In the genomic region with DNA sequence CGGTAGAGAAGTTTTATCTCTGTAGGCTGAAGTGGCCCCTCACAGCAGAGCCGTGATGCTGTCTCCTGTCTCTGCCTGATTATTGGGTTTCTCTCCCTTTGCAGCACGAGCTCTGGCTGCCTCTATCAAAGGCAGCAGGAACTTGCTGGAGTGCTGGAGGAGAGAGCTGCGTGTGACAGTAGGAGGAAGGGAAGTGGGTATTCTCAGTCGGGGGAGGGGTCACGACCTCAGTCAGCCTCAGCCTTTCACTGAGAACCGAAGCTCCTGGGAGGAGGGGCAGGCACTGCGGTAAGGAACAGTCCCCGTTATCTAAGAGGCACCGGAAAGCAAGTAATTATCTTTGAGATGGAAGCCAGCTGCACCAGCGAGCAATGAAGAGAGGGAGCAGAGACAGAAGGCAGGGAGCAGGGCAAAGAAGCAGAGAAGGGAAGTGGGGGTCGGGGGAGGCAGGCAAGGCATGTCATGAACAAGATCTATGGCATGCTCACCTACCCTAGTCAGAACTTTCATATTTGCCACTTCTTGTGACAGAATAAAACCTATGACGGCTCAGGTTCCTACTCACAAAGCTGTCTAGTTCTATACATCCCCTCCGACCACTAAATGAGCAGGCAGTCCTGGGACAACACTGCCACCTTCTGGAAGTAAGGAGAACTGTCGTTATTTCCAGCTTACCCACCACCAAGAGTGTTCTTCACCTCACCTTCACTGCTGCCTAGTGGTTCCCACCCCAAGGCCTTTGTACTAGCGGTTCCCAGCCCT, we compare ENCODE assay signal across 8 mouse cellular contexts.
A peak's percentile ranks its signal among the peaks of the same experiment; 100 is the strongest.
DNase-seq lines count a peak whose midpoint lies in the region; ATAC-seq lines count a peak whose summit lies in the region.

No protein-coding gene starts in this region.

- peak; percentile 66; the same call in 1 of the 2 replicates for ATAC-seq in cerebellum, adult (ENCODE audit: insufficient number of reproducible peaks, low FRiP score, low TSS enrichment)
- ATAC-seq in embryonic facial prominence, embryonic 14.5 days (ENCODE audit: low read depth): peak; percentile 67
- ATAC-seq in midbrain, embryonic 13.5 days: peak; percentile 83
- ATAC-seq in stomach, embryonic 16.5 days (ENCODE audit: insufficient read depth, low FRiP score): peak; percentile 54

- H3K27me3 ChIP-seq in embryonic facial prominence, embryonic 14.5 days (replicated peaks; ENCODE audit: control insufficient read depth, insufficient read depth, low read length): no peaks in the 10 kb centered on the region
- 0 out of 2 replicates have a peak, but pooled peaks cover 4% of the 10 kb centered on the region for H3K27me3 ChIP-seq in hindbrain, embryonic 10.5 days (ENCODE audit: insufficient read depth, poor library complexity, severe bottlenecking)
- no peaks in the 10 kb centered on the region for H3K27me3 ChIP-seq in limb, embryonic 10.5 days (ENCODE audit: low read depth, poor library complexity, severe bottlenecking)
- no peaks in the 10 kb centered on the region for H3K27me3 ChIP-seq in midbrain, embryonic 13.5 days
- no peaks in the 10 kb centered on the region for H3K27me3 ChIP-seq in stomach, embryonic 16.5 days (ENCODE audit: control insufficient read depth, insufficient read depth, low read length)

- H3K9me3 ChIP-seq in embryonic facial prominence, embryonic 14.5 days (ENCODE audit: control insufficient read depth, low read length): no peaks in the 10 kb centered on the region
- H3K9me3 ChIP-seq in hindbrain, embryonic 10.5 days: no peaks in the 10 kb centered on the region
- H3K9me3 ChIP-seq in limb, embryonic 10.5 days (replicated peaks): no peaks in the 10 kb centered on the region
- no peaks in the 10 kb centered on the region for H3K9me3 ChIP-seq in midbrain, embryonic 13.5 days
- no peaks in the 10 kb centered on the region for H3K9me3 ChIP-seq in stomach, embryonic 16.5 days (replicated peaks; ENCODE audit: control insufficient read depth, low read length)

- 3% methylated on average over 16 of the region's 16 CpGs for WGBS in embryonic facial prominence, embryonic 14.5 days
- 5% methylated on average over 16 of the region's 16 CpGs for WGBS in hindbrain, embryonic 10.5 days
- WGBS in limb, embryonic 10.5 days: 5% methylated on average over 16 of the region's 16 CpGs
- WGBS in midbrain, embryonic 13.5 days: 5% methylated on average over 16 of the region's 16 CpGs
- WGBS in stomach, embryonic 16.5 days: 2% methylated on average over 16 of the region's 16 CpGs

- no peak overlapping the region; the same call in 1 of the 2 replicates for H3K9ac ChIP-seq in embryonic facial prominence, embryonic 14.5 days (ENCODE audit: low read depth, low read length)
- H3K9ac ChIP-seq in midbrain, embryonic 13.5 days (replicated peaks): 0 out of 2 replicates have a peak overlapping the region, but pooled peaks have one; percentile 49
- H3K9ac ChIP-seq in stomach, embryonic 16.5 days (ENCODE audit: low read length): peak overlapping the region; percentile 14; the same call in 1 of the 2 replicates

- no peak for DNase-seq in cerebellum, adult 11 months
- peak; percentile 68 for DNase-seq in T-cell, adult 2 months (ENCODE audit: low spot score)
- peak; percentile 72 for DNase-seq in embryonic facial prominence, embryonic 14.5 days (ENCODE audit: low spot score)
- peak; percentile 78 for DNase-seq in hindbrain, embryonic 10.5 days (ENCODE audit: low spot score)
- peak; percentile 63 for DNase-seq in limb, embryonic 10.5 days (ENCODE audit: low spot score)

- H3K4me2 ChIP-seq in embryonic facial prominence, embryonic 14.5 days (ENCODE audit: low read depth, low read length): peak overlapping the region; percentile 46
- peak overlapping the region; percentile 54 for H3K4me2 ChIP-seq in midbrain, embryonic 13.5 days (replicated peaks)
- peak overlapping the region; percentile 47 for H3K4me2 ChIP-seq in stomach, embryonic 16.5 days (ENCODE audit: low read depth, low read length)

- H3K4me3 ChIP-seq in embryonic facial prominence, embryonic 14.5 days (ENCODE audit: low read depth, low read length): peak overlapping the region; percentile 14; the same call in 1 of the 2 replicates
- H3K4me3 ChIP-seq in hindbrain, embryonic 10.5 days: peak overlapping the region; percentile 44
- peak overlapping the region; percentile 37 for H3K4me3 ChIP-seq in limb, embryonic 10.5 days
- peak overlapping the region; percentile 31 for H3K4me3 ChIP-seq in midbrain, embryonic 13.5 days (replicated peaks)
- H3K4me3 ChIP-seq in stomach, embryonic 16.5 days (replicated peaks; ENCODE audit: low read length): peak overlapping the region; percentile 19

- no peaks in the 10 kb centered on the region for H3K4me1 ChIP-seq in embryonic facial prominence, embryonic 14.5 days (ENCODE audit: control insufficient read depth, insufficient read depth, low read length)
- H3K4me1 ChIP-seq in hindbrain, embryonic 10.5 days (replicated peaks): peaks cover 35% of the 10 kb centered on the region
- H3K4me1 ChIP-seq in limb, embryonic 10.5 days: peaks cover 11% of the 10 kb centered on the region
- peaks cover 25% of the 10 kb centered on the region for H3K4me1 ChIP-seq in midbrain, embryonic 13.5 days (replicated peaks)
- H3K4me1 ChIP-seq in stomach, embryonic 16.5 days (ENCODE audit: control insufficient read depth, insufficient read depth, low read length): 0 out of 2 replicates have a peak, but pooled peaks cover 5% of the 10 kb centered on the region

- no peaks in the 10 kb centered on the region for H3K36me3 ChIP-seq in embryonic facial prominence, embryonic 14.5 days (ENCODE audit: control insufficient read depth, insufficient read depth, low read length)
- no peaks in the 10 kb centered on the region for H3K36me3 ChIP-seq in hindbrain, embryonic 10.5 days
- no peaks in the 10 kb centered on the region for H3K36me3 ChIP-seq in limb, embryonic 10.5 days
- H3K36me3 ChIP-seq in midbrain, embryonic 13.5 days: no peaks in the 10 kb centered on the region
- H3K36me3 ChIP-seq in stomach, embryonic 16.5 days (ENCODE audit: control insufficient read depth, insufficient read depth, low read length): no peaks in the 10 kb centered on the region

- no peak overlapping the region for H3K27ac ChIP-seq in embryonic facial prominence, embryonic 14.5 days (replicated peaks; ENCODE audit: low read depth, low read length)
- peak overlapping the region; percentile 73 for H3K27ac ChIP-seq in hindbrain, embryonic 10.5 days
- H3K27ac ChIP-seq in limb, embryonic 10.5 days: no peak overlapping the region
- H3K27ac ChIP-seq in midbrain, embryonic 13.5 days: peak overlapping the region; percentile 73; the same call in 1 of the 2 replicates
- no peak overlapping the region for H3K27ac ChIP-seq in stomach, embryonic 16.5 days (ENCODE audit: low read length)

Comparison
In these comparisons a context has a peak if more than half of its experiments do, and no peak if none do; other contexts are left out.
1. H3K27ac ChIP-seq: peak in hindbrain, embryonic 10.5 days (single experiment) and midbrain, embryonic 13.5 days (single experiment); none in embryonic facial prominence, embryonic 14.5 days (single experiment), limb, embryonic 10.5 days (single experiment) and stomach, embryonic 16.5 days (single experiment).
2. Peak in every context shown above with its lines, with median percentiles within 50 percentile points of each other: ATAC-seq, H3K4me2 ChIP-seq and H3K4me3 ChIP-seq.